Mouse (Mus musculus) kidney, adult 2 months (tissue): ENCODE data around the gene Tbx2. TPM values are rescaled to one million over a fixed set of nuclear protein-coding genes. Genes with fewer than 3 reads are reported as not detected.

ENCODE experiments used
- DNase-seq: peaks from one replicate; pipeline ENCODE4 v3.0.0; 2021
- H3K27ac ChIP-seq: fragments of 200-500 bp; 2 replicates; pipeline ENCODE4 v1.5.1; 2012; ENCODE audit warnings: low read depth, low read length, control low read depth, inconsistent platforms; ENCODE audit not compliant: insufficient read depth
- H3K27me3 ChIP-seq: fragments of 200-500 bp; replicated peaks from 2 replicates; pipeline ENCODE4 v1.6.1; 2012; ENCODE audit warnings: mild to moderate bottlenecking, moderate library complexity, low read length, inconsistent platforms; ENCODE audit not compliant: control insufficient read depth, insufficient read depth
- H3K36me3 ChIP-seq: fragments of 200-500 bp; 2 replicates; pipeline ENCODE4 v1.6.1; 2012; ENCODE audit warnings: mild to moderate bottlenecking, moderate library complexity, low read length, inconsistent platforms; ENCODE audit not compliant: control insufficient read depth, insufficient read depth
- H3K4me1 ChIP-seq: fragments of 200-500 bp; 2 replicates; pipeline ENCODE4 v1.6.1; 2011; ENCODE audit warnings: low read length; ENCODE audit not compliant: control insufficient read depth, insufficient read depth
- H3K4me3 ChIP-seq: fragments of 200-500 bp; 2 replicates; pipeline ENCODE4 v1.5.1; 2011; ENCODE audit warnings: mild to moderate bottlenecking, low read depth, low read length, control low read depth; ENCODE audit not compliant: insufficient read depth
- CTCF ChIP-seq: fragments of 200-500 bp; conservative IDR thresholded peaks from 2 replicates; pipeline ENCODE4 v1.5.1; 2011; ENCODE audit warnings: low read depth, mild to moderate bottlenecking, control low read depth, low read length, moderate library complexity, mixed read lengths; ENCODE audit not compliant: insufficient read depth, insufficient read length
- POLR2A ChIP-seq: fragments of 200-500 bp; IDR thresholded peaks from one replicate; pipeline ENCODE4 v1.6.1; 2011; ENCODE audit warnings: low read depth, low read length, control low read depth
- WGBS: fragments of 180-500 bp; shearing (Covaris S2); methylation state at CpG from one replicate; pipeline ENCODE4 v1.1.7; 2018; 5-methylcytosine and 5-hydroxymethylcytosine counted together
- polyA plus RNA-seq: library from polyadenylated mRNA; depleted of rRNA; stranded (reverse); fragments of >200 nt; gene quantifications from 2 replicates; pipeline ENCODE4 v1.2.3, GENCODE M21; 2012

The Tbx2 gene
- polyA plus RNA-seq, 1 experiment: 58.5 TPM

DNA sequence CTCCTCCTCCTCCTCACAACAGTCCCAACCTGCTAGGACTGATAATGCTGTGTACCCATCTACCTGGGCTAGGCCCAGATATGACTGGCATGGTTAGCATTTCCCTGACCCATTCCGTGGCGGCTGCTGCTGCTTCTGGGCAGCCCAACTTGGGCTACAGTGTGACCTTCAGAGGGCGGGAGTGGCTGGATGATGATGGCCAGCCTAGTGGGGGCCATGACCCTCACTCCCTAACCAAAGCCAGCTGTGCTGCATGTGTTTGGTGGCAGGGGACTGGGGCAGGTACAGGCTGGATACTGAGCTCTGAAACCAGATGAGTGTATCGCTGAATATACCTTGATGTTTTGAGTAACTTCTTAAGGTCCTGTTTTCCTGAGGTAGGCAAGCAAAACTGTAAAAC is 8.6 kb upstream of the Tbx2 start:
- no peaks in the 10 kb centered on the region for H3K27me3 ChIP-seq
- DNase-seq: no peak
- H3K4me1 ChIP-seq: peaks cover 27% of the 10 kb centered on the region
- H3K27ac ChIP-seq: no peak overlapping the region
- no peak overlapping the region for H3K4me3 ChIP-seq
- WGBS: 78% methylated on average over 4 of the region's 4 CpGs
- TF ChIP-seq POLR2A: no peak
- no peak for TF ChIP-seq CTCF
- H3K36me3 ChIP-seq: no peaks in the 10 kb centered on the region

GRCm38 (mm10) chr11:85825031-85825430 is 7.3 kb upstream of the Tbx2 start:
- no peak for DNase-seq
- Histone ChIP-seq H3K27me3 (no peaks in the 10 kb centered on the region), H3K4me1 (peaks cover 25% of the 10 kb centered on the region), H3K36me3 (no peaks in the 10 kb centered on the region), H3K27ac (peak overlapping the region; percentile 53), H3K4me3 (no peak overlapping the region)
- TF ChIP-seq CTCF (no peak), POLR2A (no peak)
- WGBS: 92% methylated on average over 10 of the region's 10 CpGs

- H3K27me3 ChIP-seq: no peaks in the 10 kb centered on the region
- DNase-seq: peak; percentile 86
- H3K4me1 ChIP-seq: peaks cover 25% of the 10 kb centered on the region
- WGBS: 31% methylated on average over 7 of the region's 7 CpGs
- no peaks in the 10 kb centered on the region for H3K36me3 ChIP-seq
- no peak for TF ChIP-seq CTCF
- no peak for TF ChIP-seq POLR2A
- H3K27ac ChIP-seq: peak overlapping the region; percentile 53
- H3K4me3 ChIP-seq: no peak overlapping the region
These were observed 6.5 kb upstream of the Tbx2 start for GRCm38 (mm10) chr11:85825823-85826222.

GRCm38 (mm10) chr11:85827342-85827741 is 5.0 kb upstream of the Tbx2 start:
- peak; percentile 79 for DNase-seq
- Histone ChIP-seq H3K27ac (peak overlapping the region; percentile 44), H3K4me1 (peaks cover 23% of the 10 kb centered on the region), H3K4me3 (no peak overlapping the region), H3K27me3 (no peaks in the 10 kb centered on the region), H3K36me3 (no peaks in the 10 kb centered on the region)
- 46% methylated on average over 9 of the region's 9 CpGs for WGBS
- TF ChIP-seq POLR2A (no peak), CTCF (no peak)

GRCm38 (mm10) chr11:85828691-85829519 is 3.4 kb upstream of the Tbx2 start:
- peak overlapping the region; percentile 39 for H3K27ac ChIP-seq
- DNase-seq: no peak
- H3K27me3 ChIP-seq: no peaks in the 10 kb centered on the region
- peak overlapping the region; percentile 6 for H3K4me3 ChIP-seq
- no peaks in the 10 kb centered on the region for H3K36me3 ChIP-seq
- 44% methylated on average over 38 of the region's 38 CpGs for WGBS
- H3K4me1 ChIP-seq: peaks cover 19% of the 10 kb centered on the region
- no peak for TF ChIP-seq POLR2A
- TF ChIP-seq CTCF: no peak

DNA sequence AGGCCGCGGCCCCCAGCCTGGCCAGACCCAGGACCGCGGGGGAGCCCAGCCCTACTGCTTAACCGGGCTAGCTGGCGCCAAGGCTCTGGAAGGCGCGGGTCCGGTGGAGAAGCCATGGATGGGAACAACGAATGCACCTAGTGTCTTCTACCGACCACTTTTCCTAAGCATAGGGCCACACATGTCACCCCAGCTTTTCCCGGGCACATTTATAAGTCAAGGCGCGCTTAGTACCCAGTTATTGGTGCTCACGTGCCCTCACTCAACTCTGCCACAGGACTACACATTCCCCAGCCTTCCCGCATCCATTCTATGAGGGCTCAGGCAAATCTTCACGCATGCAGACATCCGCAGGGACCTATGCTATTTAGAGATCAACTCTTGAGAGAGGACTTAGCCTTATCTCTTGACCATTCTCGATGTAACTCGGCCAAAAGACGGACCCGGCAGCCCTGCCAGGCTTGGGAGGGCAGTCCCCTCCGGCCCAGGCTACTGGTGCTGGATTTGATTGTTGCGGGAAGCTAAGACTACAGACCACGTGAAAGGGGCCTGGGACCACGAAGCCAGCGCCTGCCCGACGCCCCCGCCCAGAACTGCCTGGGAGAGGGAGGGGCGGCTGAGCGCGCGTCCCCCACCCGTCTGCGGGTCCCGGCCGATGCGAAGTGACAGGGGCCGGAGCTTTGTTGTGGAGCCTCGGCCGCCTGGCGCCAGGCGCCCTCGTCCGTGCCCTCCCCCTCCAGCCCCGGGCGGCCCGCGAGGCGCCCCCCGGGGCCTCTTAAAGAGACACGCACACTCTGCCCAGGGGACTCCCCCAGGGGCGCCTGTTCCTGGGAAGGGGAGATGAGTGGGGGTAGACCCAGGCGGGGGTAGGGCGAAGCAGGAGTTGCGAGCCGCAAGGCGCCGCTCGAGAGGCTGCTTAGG is 2.6 kb upstream of the Tbx2 start:
- Histone ChIP-seq H3K4me1 (peaks cover 19% of the 10 kb centered on the region), H3K27me3 (no peaks in the 10 kb centered on the region), H3K4me3 (peak overlapping the region; percentile 6), H3K27ac (peak overlapping the region; percentile 39), H3K36me3 (no peaks in the 10 kb centered on the region)
- DNase-seq: peak; percentile 32
- no peak for TF ChIP-seq CTCF
- TF ChIP-seq POLR2A: no peak
- WGBS: 11% methylated on average over 61 of the region's 61 CpGs

GRCm38 (mm10) chr11:85830901-85831341 is 1.4 kb upstream of the Tbx2 start:
- peak; percentile 40 for DNase-seq
- peaks cover 13% of the 10 kb centered on the region for H3K4me1 ChIP-seq
- TF ChIP-seq POLR2A: no peak
- no peak; the same call in 1 of the 2 replicates for TF ChIP-seq CTCF
- peak overlapping the region; percentile 90 for H3K27ac ChIP-seq
- WGBS: 25% methylated on average over 17 of the region's 17 CpGs
- no peaks in the 10 kb centered on the region for H3K36me3 ChIP-seq
- H3K27me3 ChIP-seq: no peaks in the 10 kb centered on the region
- peak overlapping the region; percentile 51 for H3K4me3 ChIP-seq
